Mouse (Mus musculus) ES-Bruce4 (cell line): ENCODE data around the gene Erbin. TPM values are rescaled to one million over a fixed set of nuclear protein-coding genes. Genes with fewer than 3 reads are reported as not detected.

Source experiments
- H3K27ac ChIP-seq: 2 replicates; pipeline ENCODE4 v1.5.1; 2012; ENCODE audit warnings: low read length, inconsistent platforms; ENCODE audit not compliant: insufficient read depth
- H3K27me3 ChIP-seq: 2 replicates; pipeline ENCODE4 v1.6.1; 2012; ENCODE audit warnings: mild to moderate bottlenecking, low read length, inconsistent platforms; ENCODE audit not compliant: control insufficient read depth, poor library complexity, insufficient read depth, severe bottlenecking
- H3K36me3 ChIP-seq: 2 replicates; pipeline ENCODE4 v1.6.1; 2012; ENCODE audit warnings: inconsistent platforms, mild to moderate bottlenecking, low read length, moderate library complexity; ENCODE audit not compliant: control insufficient read depth, poor library complexity, insufficient read depth, severe bottlenecking
- H3K4me1 ChIP-seq: one replicate; pipeline ENCODE4 v1.8.1; 2011; ENCODE audit warnings: low read length; ENCODE audit not compliant: control insufficient read depth, insufficient read depth
- H3K4me3 ChIP-seq: 2 replicates; pipeline ENCODE4 v1.5.1; 2011; ENCODE audit warnings: low read depth, mild to moderate bottlenecking, low read length
- H3K9ac ChIP-seq: 2 replicates; pipeline ENCODE4 v1.6.1; 2012; ENCODE audit warnings: low read depth, mild to moderate bottlenecking, inconsistent platforms; ENCODE audit not compliant: poor library complexity, severe bottlenecking
- H3K9me3 ChIP-seq: replicated peaks from 2 replicates; pipeline ENCODE4 v1.6.1; 2012; ENCODE audit warnings: mild to moderate bottlenecking, low read length, inconsistent platforms; ENCODE audit not compliant: control insufficient read depth, poor library complexity, insufficient read depth, severe bottlenecking
- CTCF ChIP-seq: IDR thresholded peaks from one replicate; pipeline ENCODE4 v1.8.1; 2011; ENCODE audit warnings: low read depth, low read length
- EP300 ChIP-seq: IDR thresholded peaks from 2 replicates; pipeline ENCODE4 v1.6.1; 2011; ENCODE audit warnings: low read depth, low read length; ENCODE audit not compliant: insufficient read depth
- POLR2A ChIP-seq: IDR thresholded peaks from one replicate; pipeline ENCODE4 v1.8.1; 2011; ENCODE audit warnings: low read length; ENCODE audit not compliant: insufficient read depth
- polyA plus RNA-seq: library from polyadenylated mRNA; stranded (reverse); fragments of >200 nt; gene quantifications from 2 replicates; pipeline ENCODE4 v1.2.4, GENCODE M21; 2011; ENCODE audit warnings: low read depth; ENCODE audit not compliant: missing spikeins, insufficient read depth, insufficient read length

Erbin gene
- polyA plus RNA-seq, 1 experiment, result 28.1 TPM

DNA sequence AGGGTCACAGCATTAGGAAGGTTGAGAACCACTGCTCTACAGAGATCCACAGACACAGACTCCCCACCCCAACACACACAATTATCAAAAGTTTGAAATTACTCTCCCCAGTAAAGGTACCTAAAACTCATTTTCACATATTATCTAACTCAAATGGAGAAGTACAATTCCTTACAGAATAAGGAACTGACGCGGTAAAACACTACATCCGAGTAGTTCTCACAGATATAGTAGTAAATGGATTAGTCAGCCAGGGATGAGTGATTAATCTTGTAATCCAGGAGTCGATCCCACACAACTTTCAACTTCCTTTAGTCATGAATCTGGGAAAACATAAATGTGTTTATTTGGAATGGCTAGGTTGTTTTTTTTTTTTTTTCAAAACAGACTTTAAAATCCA, 22.7 kb downstream of the Erbin start:
- Histone ChIP-seq H3K27ac (no peak overlapping the region), H3K27me3 (no peaks in the 10 kb centered on the region), H3K9ac (no peak overlapping the region), H3K4me3 (no peak overlapping the region), H3K9me3 (peaks cover 12% of the 10 kb centered on the region; the same call in 1 of the 2 replicates), H3K36me3 (no peaks in the 10 kb centered on the region), H3K4me1 (no peaks in the 10 kb centered on the region)
- TF ChIP-seq EP300 (no peak), CTCF (no peak), POLR2A (no peak)

DNA sequence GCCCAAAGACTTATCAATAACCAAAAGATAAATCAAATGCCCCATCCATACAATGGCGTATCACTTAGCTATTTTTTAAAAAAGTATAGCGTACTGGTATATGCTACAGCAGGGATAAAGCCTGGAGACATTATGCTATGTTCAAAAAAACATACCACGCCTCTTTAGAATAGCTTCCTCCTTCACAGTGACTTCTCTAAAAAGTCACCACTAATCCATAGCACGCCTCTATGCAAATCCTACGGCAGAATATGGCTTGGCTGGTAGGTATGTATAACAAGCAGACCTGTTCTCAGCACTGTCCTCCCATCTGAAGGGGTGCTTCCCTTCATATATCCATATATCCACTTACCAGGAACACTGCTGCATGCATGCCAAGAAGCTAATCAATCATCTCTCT, 27.2 kb downstream of the Erbin start:
- Histone ChIP-seq H3K9ac (no peak overlapping the region), H3K4me3 (no peak overlapping the region), H3K4me1 (no peaks in the 10 kb centered on the region), H3K9me3 (peaks cover 8% of the 10 kb centered on the region; the same call in 1 of the 2 replicates), H3K27me3 (no peaks in the 10 kb centered on the region), H3K27ac (no peak overlapping the region), H3K36me3 (no peaks in the 10 kb centered on the region)
- TF ChIP-seq EP300, result no peak
- TF ChIP-seq POLR2A, result no peak

DNA sequence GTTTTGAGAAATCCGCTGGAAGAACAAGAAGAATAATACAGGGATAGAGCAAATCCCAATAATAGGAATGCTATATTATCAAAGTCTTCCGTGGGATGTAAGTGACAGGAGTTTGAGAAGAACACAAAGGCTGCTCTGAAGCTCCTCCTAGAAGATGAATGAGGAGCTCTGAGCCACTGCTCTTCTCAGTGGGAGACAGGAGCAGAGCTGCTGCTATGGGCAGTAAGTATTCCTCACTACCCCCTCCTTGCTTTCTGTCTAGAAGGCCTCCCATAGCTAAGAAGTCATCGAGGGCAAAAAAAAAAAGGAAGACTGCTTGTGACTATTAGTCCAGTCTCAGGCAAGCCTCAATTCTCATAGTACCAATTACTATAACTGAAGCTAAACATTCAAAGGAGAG, 30.3 kb downstream of the Erbin start:
- Histone ChIP-seq H3K4me1 (no peaks in the 10 kb centered on the region), H3K27ac (no peak overlapping the region), H3K4me3 (no peak overlapping the region), H3K9me3 (peaks cover 8% of the 10 kb centered on the region; the same call in 1 of the 2 replicates), H3K36me3 (no peaks in the 10 kb centered on the region), H3K27me3 (no peaks in the 10 kb centered on the region), H3K9ac (no peak overlapping the region)
- TF ChIP-seq POLR2A (no peak), CTCF (no peak), EP300 (no peak)

DNA sequence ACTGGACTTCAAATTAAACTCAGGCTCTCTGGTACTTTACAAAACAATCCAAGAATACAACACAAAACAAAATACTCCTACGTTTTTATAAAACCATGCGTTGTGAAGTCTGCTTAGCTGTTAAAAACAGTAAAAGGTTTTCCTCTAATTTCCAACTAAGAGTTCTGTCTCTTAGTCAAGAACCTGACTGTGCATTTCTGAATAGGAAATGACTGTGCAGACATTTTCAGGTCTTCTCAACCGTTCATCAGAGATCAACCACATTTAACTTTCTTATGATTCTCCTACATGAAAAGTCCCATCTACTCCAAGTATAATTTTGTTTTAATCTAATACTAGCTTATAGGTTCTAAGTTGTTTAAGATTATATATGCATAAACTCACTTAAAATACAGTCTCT, 33.8 kb downstream of the Erbin start:
- Histone ChIP-seq H3K27me3 (no peaks in the 10 kb centered on the region), H3K36me3 (no peaks in the 10 kb centered on the region), H3K9ac (no peak overlapping the region), H3K4me3 (no peak overlapping the region), H3K4me1 (no peaks in the 10 kb centered on the region), H3K27ac (no peak overlapping the region), H3K9me3 (no peaks in the 10 kb centered on the region)
- no peak for TF ChIP-seq CTCF
- no peak for TF ChIP-seq POLR2A
- TF ChIP-seq EP300, result no peak

DNA sequence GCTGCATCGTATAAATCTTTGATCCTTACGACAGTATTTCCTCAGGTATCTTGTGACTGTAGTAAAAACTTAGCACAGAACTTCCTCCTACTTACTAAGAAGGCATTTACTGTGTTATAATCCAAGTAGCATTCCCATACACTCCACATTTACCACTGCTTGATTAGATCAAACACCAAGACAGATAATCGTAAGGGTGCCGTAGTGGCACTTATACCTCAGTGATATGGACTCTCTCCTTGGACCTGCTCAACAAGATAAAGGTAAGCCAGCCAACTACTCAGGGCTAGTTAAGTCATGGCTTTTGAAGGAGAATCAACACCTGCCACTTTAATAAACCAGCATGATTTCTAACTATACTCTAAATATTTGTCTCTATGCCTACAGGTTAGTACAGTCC, 39.1 kb downstream of the Erbin start:
- Histone ChIP-seq H3K4me3 (no peak overlapping the region), H3K27me3 (no peaks in the 10 kb centered on the region), H3K9me3 (no peaks in the 10 kb centered on the region), H3K9ac (no peak overlapping the region), H3K27ac (no peak overlapping the region), H3K4me1 (no peaks in the 10 kb centered on the region), H3K36me3 (no peaks in the 10 kb centered on the region)
- TF ChIP-seq CTCF, result no peak
- no peak for TF ChIP-seq EP300
- no peak for TF ChIP-seq POLR2A

DNA sequence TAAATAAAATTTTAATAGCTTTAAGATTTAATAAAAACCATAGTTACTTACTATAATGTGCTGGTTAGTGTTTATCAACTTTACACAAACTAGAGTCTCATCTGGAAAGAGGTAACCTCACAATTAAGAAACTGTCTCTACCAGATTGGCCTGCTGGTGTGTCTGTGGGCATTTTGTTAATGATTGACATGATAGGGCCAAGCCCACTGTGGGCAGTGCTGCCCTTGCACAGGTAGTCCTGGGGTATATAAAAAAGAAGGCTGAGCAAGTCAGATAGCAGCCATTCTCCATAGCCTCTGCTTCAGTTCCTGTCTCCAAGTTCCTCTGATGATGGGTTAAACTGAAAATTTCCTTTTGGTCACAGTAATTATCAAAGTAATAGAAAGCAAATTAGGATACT, 43.6 kb downstream of the Erbin start:
- no peaks in the 10 kb centered on the region for H3K27me3 ChIP-seq
- no peak overlapping the region for H3K9ac ChIP-seq
- H3K4me3 ChIP-seq, result no peak overlapping the region
- TF ChIP-seq CTCF (no peak), POLR2A (no peak), EP300 (no peak)
- no peaks in the 10 kb centered on the region for H3K36me3 ChIP-seq
- no peaks in the 10 kb centered on the region for H3K4me1 ChIP-seq
- H3K27ac ChIP-seq, result no peak overlapping the region
- no peaks in the 10 kb centered on the region for H3K9me3 ChIP-seq
